Mouse (Mus musculus) lung, postnatal 0 days (tissue): ENCODE measurements around the gene Nfatc2. TPM values are rescaled to one million over a fixed set of nuclear protein-coding genes. Genes with fewer than 3 reads are reported as not detected.

ENCODE experiments used
- ATAC-seq: fragments of 200-750 bp; cut with Nextera tagmentation; 2 replicates; pipeline ENCODE4 v1.8.0; 2017; ENCODE audit warnings: moderate library complexity
- DNase-seq: peaks from one replicate; pipeline ENCODE4 v3.0.0-alpha.2; 2016; ENCODE audit warnings: low spot score
- H3K27ac ChIP-seq: fragments of 300-500 bp; sonication (generic); 2 replicates; pipeline ENCODE4 v1.5.1; 2014; ENCODE audit warnings: antibody characterized with exemption, mild to moderate bottlenecking, low read length, mixed read lengths
- H3K27me3 ChIP-seq: fragments of 300-500 bp; sonication (generic); replicated peaks from 2 replicates; pipeline ENCODE4 v1.6.1; 2014; ENCODE audit warnings: low read length, mixed read lengths; ENCODE audit not compliant: insufficient read depth
- H3K36me3 ChIP-seq: fragments of 300-500 bp; sonication (generic); 2 replicates; pipeline ENCODE4 v1.6.1; 2014; ENCODE audit warnings: low read length, mixed read lengths; ENCODE audit not compliant: insufficient read depth
- H3K4me1 ChIP-seq: fragments of 300-500 bp; sonication (generic); 2 replicates; pipeline ENCODE4 v1.6.1; 2014; ENCODE audit warnings: antibody characterized with exemption, low read depth, low read length, mixed read lengths; ENCODE audit not compliant: insufficient read depth
- H3K4me2 ChIP-seq: fragments of 300-500 bp; sonication (generic); replicated peaks from 2 replicates; pipeline ENCODE4 v1.6.1; 2014; ENCODE audit warnings: low read depth, mild to moderate bottlenecking, low read length, moderate library complexity, mixed read lengths
- H3K4me3 ChIP-seq: fragments of 300-500 bp; sonication (generic); 2 replicates; pipeline ENCODE4 v1.5.1; 2014; ENCODE audit warnings: low read depth, low read length
- H3K9ac ChIP-seq: fragments of 300-500 bp; sonication (generic); replicated peaks from 2 replicates; pipeline ENCODE4 v1.6.1; 2014; ENCODE audit warnings: low read depth, mild to moderate bottlenecking
- H3K9me3 ChIP-seq: fragments of 300-500 bp; sonication (generic); 2 replicates; pipeline ENCODE4 v1.6.1; 2016; ENCODE audit warnings: low read length, mixed read lengths
- CTCF ChIP-seq: IDR thresholded peaks from 2 replicates; pipeline ENCODE4 v1.5.1; 2016; ENCODE audit warnings: antibody characterized with exemption, mild to moderate bottlenecking
- EP300 ChIP-seq: IDR thresholded peaks from 2 replicates; pipeline ENCODE4 v1.6.1; 2016; ENCODE audit warnings: antibody characterized with exemption, mild to moderate bottlenecking, control low read depth
- WGBS: fragments of 180-500 bp; shearing (Covaris S2); extraction: QIAGEN DNeasy Blood & Tissue Kit; methylation state at CpG from one replicate; pipeline ENCODE4 v1.1.7; 2014; 5-methylcytosine and 5-hydroxymethylcytosine counted together
- polyA plus RNA-seq: library from polyadenylated mRNA; unstranded; fragments of >200 nt; fragmentation: Nextera tagmentation; extraction: Ambion mirVana; gene quantifications from 2 replicates; pipeline ENCODE4 v1.2.1, GENCODE M21; 2015

Nfatc2 gene
- polyA plus RNA-seq, 1 experiment from 2014 or later, result 0.72 TPM

DNA sequence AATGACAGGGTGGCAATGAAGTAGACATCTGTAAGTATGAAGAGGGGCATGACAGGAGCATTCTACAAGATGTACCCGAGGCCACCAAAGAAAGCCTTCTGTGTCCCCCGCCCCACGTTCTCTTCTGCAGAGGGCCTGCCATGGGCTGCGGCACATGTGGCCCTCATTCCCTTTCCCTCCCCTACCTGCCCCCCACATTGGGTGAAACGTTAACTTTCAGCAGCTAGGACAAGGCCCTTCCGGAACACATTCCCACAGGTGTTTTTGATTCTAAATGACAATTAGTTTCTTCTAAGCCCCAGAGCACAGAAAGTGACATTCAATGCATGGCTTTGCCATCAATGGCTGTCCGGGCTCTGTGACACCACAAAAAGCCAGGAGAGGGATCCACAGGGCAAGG, 33.4 kb upstream of the Nfatc2 start:
- no peaks in the 10 kb centered on the region for H3K4me1 ChIP-seq
- WGBS, result 78% methylated on average over 7 of the region's 7 CpGs

GRCm38 (mm10) chr2:168633301-168633816, 31.9 kb upstream of the Nfatc2 start:
- 0 out of 2 replicates have a peak, but pooled peaks cover 4% of the 10 kb centered on the region for H3K36me3 ChIP-seq
- WGBS, result 18% methylated on average over 14 of the region's 14 CpGs
- 0 out of 2 replicates have a peak, but pooled peaks cover 3% of the 10 kb centered on the region for H3K27me3 ChIP-seq
- no peak overlapping the region for H3K9ac ChIP-seq
- TF ChIP-seq CTCF (no peak), EP300 (peak; percentile 69; the same call in 1 of the 2 replicates)
- ATAC-seq (peak; percentile 75), DNase-seq (peak; percentile 65)
- H3K27ac ChIP-seq, result no peak overlapping the region
- H3K4me2 ChIP-seq, result no peak overlapping the region
- no peak overlapping the region for H3K4me3 ChIP-seq
- H3K4me1 ChIP-seq, result no peaks in the 10 kb centered on the region
- no peaks in the 10 kb centered on the region for H3K9me3 ChIP-seq

More for the DNA sequence above, 33.4 kb upstream of the Nfatc2 start:
- no peak overlapping the region for H3K4me2 ChIP-seq
- H3K4me3 ChIP-seq, result no peak overlapping the region
- no peak overlapping the region for H3K27ac ChIP-seq
- H3K27me3 ChIP-seq, result no peaks in the 10 kb centered on the region
- H3K9me3 ChIP-seq, result no peaks in the 10 kb centered on the region
- TF ChIP-seq CTCF (no peak), EP300 (no peak)
- H3K9ac ChIP-seq, result no peak overlapping the region
- no peak for DNase-seq
- no peak for ATAC-seq
- 0 out of 2 replicates have a peak, but pooled peaks cover 4% of the 10 kb centered on the region for H3K36me3 ChIP-seq

DNA sequence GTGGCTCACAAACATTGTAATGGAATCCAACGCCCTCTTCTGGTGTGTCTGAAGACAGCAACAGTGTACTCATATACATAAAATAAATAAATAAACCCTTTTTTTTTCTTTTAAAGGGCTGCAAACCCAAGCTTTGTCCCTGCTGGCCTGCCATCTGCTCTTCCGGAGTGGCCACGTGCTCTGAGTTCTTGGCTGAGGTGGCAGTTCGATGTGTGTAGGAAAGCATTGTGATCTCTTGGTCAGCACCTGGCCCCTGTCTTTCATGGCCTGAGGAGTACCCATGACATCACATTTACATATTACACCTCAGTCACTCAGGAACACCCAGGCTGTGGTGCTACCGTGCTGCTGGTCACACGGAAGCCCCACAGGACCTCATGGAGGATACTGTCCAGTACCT, 31.1 kb upstream of the Nfatc2 start:
- H3K36me3 ChIP-seq, result 0 out of 2 replicates have a peak, but pooled peaks cover 4% of the 10 kb centered on the region
- no peak overlapping the region for H3K9ac ChIP-seq
- no peak overlapping the region for H3K4me2 ChIP-seq
- H3K27me3 ChIP-seq, result 0 out of 2 replicates have a peak, but pooled peaks cover 4% of the 10 kb centered on the region
- TF ChIP-seq CTCF (no peak), EP300 (no peak)
- WGBS, result 70% methylated on average over 6 of the region's 6 CpGs
- ATAC-seq (no peak), DNase-seq (no peak)
- H3K27ac ChIP-seq, result no peak overlapping the region
- H3K4me3 ChIP-seq, result no peak overlapping the region
- H3K4me1 ChIP-seq, result no peaks in the 10 kb centered on the region
- H3K9me3 ChIP-seq, result no peaks in the 10 kb centered on the region

- Histone ChIP-seq H3K9me3 (no peaks in the 10 kb centered on the region), H3K27me3 (0 out of 2 replicates have a peak, but pooled peaks cover 4% of the 10 kb centered on the region), H3K27ac (no peak overlapping the region), H3K9ac (no peak overlapping the region), H3K4me1 (no peaks in the 10 kb centered on the region), H3K4me3 (no peak overlapping the region), H3K36me3 (no peaks in the 10 kb centered on the region), H3K4me2 (no peak overlapping the region)
- DNase-seq (peak; percentile 78), ATAC-seq (peak; percentile 67)
- 22% methylated on average over 8 of the region's 8 CpGs for whole genome bisulfite sequencing
- TF ChIP-seq EP300 (no peak), CTCF (peak; percentile 97)
Observed at GRCm38 (mm10) chr2:168628787-168629186, 27.3 kb upstream of the Nfatc2 start.

DNA sequence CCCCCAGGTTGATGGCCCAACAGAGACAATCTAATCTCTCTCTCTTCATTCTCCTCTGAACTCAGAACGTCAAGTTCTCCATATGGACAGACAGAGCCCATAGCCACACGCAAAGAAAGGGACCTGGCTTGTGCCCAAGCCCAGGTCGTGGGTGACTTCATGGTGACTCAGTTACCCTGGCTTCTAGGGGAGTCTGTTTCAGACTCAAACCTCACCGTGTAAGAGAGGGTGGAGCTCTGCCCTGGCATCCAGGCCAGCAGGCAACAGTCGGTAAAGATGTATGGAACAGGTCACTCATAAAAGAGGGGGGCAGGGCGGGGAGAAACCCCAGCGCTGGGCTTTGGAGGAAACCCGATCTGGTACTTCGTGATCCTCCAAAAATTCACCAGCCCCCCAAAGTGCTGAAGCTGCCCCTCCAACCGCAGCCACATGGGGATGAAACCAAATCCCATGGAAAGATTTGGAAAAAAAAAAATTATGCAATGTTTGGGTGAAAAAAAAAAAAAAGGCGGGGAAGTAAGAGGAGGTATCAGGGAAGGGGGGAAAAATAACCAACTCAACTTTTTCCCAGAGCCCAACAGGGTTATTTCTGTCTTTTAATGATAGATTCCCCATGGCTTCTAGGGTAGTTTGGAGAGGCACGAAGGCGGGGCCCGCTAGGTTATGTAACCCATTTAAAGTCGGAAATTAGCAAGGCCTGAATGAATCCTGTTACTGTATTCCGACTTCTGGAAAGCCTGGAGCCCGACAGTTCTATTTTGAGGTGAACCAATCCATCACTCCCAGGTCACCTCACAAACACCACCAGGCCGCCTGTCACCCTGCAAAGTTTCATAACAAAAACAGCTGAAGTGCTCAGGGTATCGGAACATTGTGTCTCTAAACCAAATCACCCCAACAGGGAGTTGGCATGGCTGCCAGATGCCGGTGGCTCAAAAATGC, 26.6 kb upstream of the Nfatc2 start:
- Histone ChIP-seq H3K4me2 (no peak overlapping the region), H3K4me1 (no peaks in the 10 kb centered on the region), H3K9me3 (no peaks in the 10 kb centered on the region), H3K27me3 (0 out of 2 replicates have a peak, but pooled peaks cover 4% of the 10 kb centered on the region), H3K27ac (no peak overlapping the region), H3K36me3 (no peaks in the 10 kb centered on the region), H3K9ac (no peak overlapping the region), H3K4me3 (no peak overlapping the region)
- 58% methylated on average over 20 of the region's 20 CpGs for WGBS
- ATAC-seq (0 out of 2 replicates have a peak, but pooled peaks have one; percentile 11), DNase-seq (no peak)
- no peak for TF ChIP-seq EP300
- no peak for TF ChIP-seq CTCF

- no peaks in the 10 kb centered on the region for H3K9me3 ChIP-seq
- no peak overlapping the region for H3K4me2 ChIP-seq
- H3K36me3 ChIP-seq, result no peaks in the 10 kb centered on the region
- TF ChIP-seq CTCF, result no peak
- no peak for TF ChIP-seq EP300
- WGBS, result 74% methylated on average over 9 of the region's 9 CpGs
- H3K4me3 ChIP-seq, result no peak overlapping the region
- H3K9ac ChIP-seq, result no peak overlapping the region
- ATAC-seq (no peak), DNase-seq (no peak)
- 0 out of 2 replicates have a peak, but pooled peaks cover 4% of the 10 kb centered on the region for H3K27me3 ChIP-seq
- H3K4me1 ChIP-seq, result no peaks in the 10 kb centered on the region
- no peak overlapping the region for H3K27ac ChIP-seq
Observed at GRCm38 (mm10) chr2:168626385-168626784, 24.9 kb upstream of the Nfatc2 start.
